Mouse (Mus musculus) kidney, postnatal 0 days (tissue): ENCODE results near the gene Fen1. TPM values are rescaled to one million over a fixed set of nuclear protein-coding genes. Genes with fewer than 3 reads are reported as not detected.
"Not testable (repeated sequence)": the region's sequence is repeated elsewhere in the genome, so short reads cannot be mapped to it uniquely, and the experiment has no call there.

ENCODE experiments used
- ATAC-seq: fragments of 200-750 bp; cut with Nextera tagmentation; replicated peaks from 2 replicates; pipeline ENCODE4 v1.8.0; 2017; ENCODE audit warnings: low read depth, moderate number of reproducible peaks, moderate TSS enrichment, moderate library complexity; ENCODE audit not compliant: low FRiP score
- DNase-seq: peaks from one replicate; pipeline ENCODE4 v3.0.0-alpha.2; 2016; ENCODE audit warnings: low spot score
- H3K27ac ChIP-seq: fragments of 300-500 bp; sonication (generic); 2 replicates; pipeline ENCODE4 v1.5.1; 2014; ENCODE audit warnings: mild to moderate bottlenecking
- H3K27me3 ChIP-seq: fragments of 300-500 bp; sonication (generic); 2 replicates; pipeline ENCODE4 v1.6.1; 2014; ENCODE audit warnings: low read length, mixed read lengths; ENCODE audit not compliant: insufficient read depth
- H3K36me3 ChIP-seq: fragments of 300-500 bp; sonication (generic); 2 replicates; pipeline ENCODE4 v1.6.1; 2014; ENCODE audit warnings: low read length, mixed read lengths; ENCODE audit not compliant: insufficient read depth
- H3K4me1 ChIP-seq: fragments of 300-500 bp; sonication (generic); replicated peaks from 2 replicates; pipeline ENCODE4 v1.6.1; 2014; ENCODE audit warnings: antibody characterized with exemption, low read length, mixed read lengths; ENCODE audit not compliant: insufficient read depth
- H3K4me2 ChIP-seq: fragments of 300-500 bp; sonication (generic); 2 replicates; pipeline ENCODE4 v1.6.1; 2014; ENCODE audit warnings: mild to moderate bottlenecking, low read length, moderate library complexity, mixed read lengths
- H3K4me3 ChIP-seq: fragments of 300-500 bp; sonication (generic); replicated peaks from 2 replicates; pipeline ENCODE4 v1.5.1; 2014; ENCODE audit warnings: low read depth, low read length
- H3K9ac ChIP-seq: fragments of 300-500 bp; sonication (generic); 2 replicates; pipeline ENCODE4 v1.6.1; 2014; ENCODE audit warnings: low read depth, low read length
- H3K9me3 ChIP-seq: fragments of 300-500 bp; sonication (generic); replicated peaks from 2 replicates; pipeline ENCODE4 v1.6.1; 2016; ENCODE audit warnings: low read length, inconsistent platforms, mixed read lengths
- CTCF ChIP-seq: IDR thresholded peaks from 2 replicates; pipeline ENCODE4 v1.5.1; 2016; ENCODE audit warnings: antibody characterized with exemption, low read depth, mild to moderate bottlenecking, moderate library complexity
- WGBS: fragments of 180-500 bp; shearing (Covaris S2); extraction: QIAGEN DNeasy Blood & Tissue Kit; methylation state at CpG from one replicate; pipeline ENCODE4 v1.1.7; 2014; 5-methylcytosine and 5-hydroxymethylcytosine counted together
- polyA plus RNA-seq: library from polyadenylated mRNA; unstranded; fragments of >200 nt; fragmentation: Nextera tagmentation; extraction: Ambion mirVana; gene quantifications from 2 replicates; pipeline ENCODE4 v1.2.1, GENCODE M21; 2015

Fen1 gene
- polyA plus RNA-seq, 1 experiment from 2014 or later = 46.6 TPM

- TF ChIP-seq CTCF = no peak
- no peak for ATAC-seq
- Histone ChIP-seq H3K27me3 (no peaks in the 10 kb centered on the region), H3K27ac (no peak overlapping the region), H3K4me2 (no peak overlapping the region), H3K36me3 (no peaks in the 10 kb centered on the region), H3K9me3 (no peaks in the 10 kb centered on the region), H3K4me3 (no peak overlapping the region), H3K9ac (no peak overlapping the region), H3K4me1 (no peaks in the 10 kb centered on the region)
- 85% methylated on average over 1 of the region's 1 CpGs for WGBS
- DNase-seq = no peak
Measured at GRCm38 (mm10) chr19:10176477-10176876, 27.5 kb downstream of the Fen1 start.

- Histone ChIP-seq H3K9me3 (no peaks in the 10 kb centered on the region), H3K27me3 (no peaks in the 10 kb centered on the region), H3K27ac (no peak overlapping the region), H3K4me3 (no peak overlapping the region), H3K9ac (no peak overlapping the region), H3K4me2 (no peak overlapping the region), H3K36me3 (no peaks in the 10 kb centered on the region), H3K4me1 (no peaks in the 10 kb centered on the region)
- WGBS = 81% methylated on average over 4 of the region's 4 CpGs
- no peak for TF ChIP-seq CTCF
- DNase-seq (no peak), ATAC-seq (no peak)
Measured at GRCm38 (mm10) chr19:10174956-10175355, 29.0 kb downstream of the Fen1 start.

GRCm38 (mm10) chr19:10173844-10174539 is 30.0 kb downstream of the Fen1 start:
- H3K9ac ChIP-seq = no peak overlapping the region

GRCm38 (mm10) chr19:10173116-10173718 is 30.8 kb downstream of the Fen1 start:
- Histone ChIP-seq H3K9me3 (no peaks in the 10 kb centered on the region), H3K27me3 (no peaks in the 10 kb centered on the region), H3K27ac (no peak overlapping the region), H3K36me3 (no peaks in the 10 kb centered on the region), H3K9ac (no peak overlapping the region), H3K4me2 (no peak overlapping the region), H3K4me3 (no peak overlapping the region), H3K4me1 (no peaks in the 10 kb centered on the region)
- WGBS = 81% methylated on average over 5 of the region's 5 CpGs
- DNase-seq (no peak), ATAC-seq (no peak)
- TF ChIP-seq CTCF = no peak

More at GRCm38 (mm10) chr19:10173844-10174539, 30.0 kb downstream of the Fen1 start:
- no peak overlapping the region for H3K4me3 ChIP-seq
- DNase-seq (no peak), ATAC-seq (no peak)
- no peak overlapping the region for H3K4me2 ChIP-seq
- H3K9me3 ChIP-seq = no peaks in the 10 kb centered on the region
- no peaks in the 10 kb centered on the region for H3K36me3 ChIP-seq
- no peak for TF ChIP-seq CTCF
- H3K27ac ChIP-seq = no peak overlapping the region
- no peaks in the 10 kb centered on the region for H3K4me1 ChIP-seq
- no peaks in the 10 kb centered on the region for H3K27me3 ChIP-seq
- WGBS = 90% methylated on average over 7 of the region's 7 CpGs

GRCm38 (mm10) chr19:10171846-10172245 is 32.1 kb downstream of the Fen1 start:
- Histone ChIP-seq H3K27me3 (no peaks in the 10 kb centered on the region), H3K4me3 (no peak overlapping the region), H3K9me3 (no peaks in the 10 kb centered on the region), H3K27ac (no peak overlapping the region), H3K9ac (no peak overlapping the region), H3K4me2 (no peak overlapping the region), H3K4me1 (no peaks in the 10 kb centered on the region), H3K36me3 (no peaks in the 10 kb centered on the region)
- no peak for DNase-seq
- no peak for TF ChIP-seq CTCF
- no peak for ATAC-seq

DNA sequence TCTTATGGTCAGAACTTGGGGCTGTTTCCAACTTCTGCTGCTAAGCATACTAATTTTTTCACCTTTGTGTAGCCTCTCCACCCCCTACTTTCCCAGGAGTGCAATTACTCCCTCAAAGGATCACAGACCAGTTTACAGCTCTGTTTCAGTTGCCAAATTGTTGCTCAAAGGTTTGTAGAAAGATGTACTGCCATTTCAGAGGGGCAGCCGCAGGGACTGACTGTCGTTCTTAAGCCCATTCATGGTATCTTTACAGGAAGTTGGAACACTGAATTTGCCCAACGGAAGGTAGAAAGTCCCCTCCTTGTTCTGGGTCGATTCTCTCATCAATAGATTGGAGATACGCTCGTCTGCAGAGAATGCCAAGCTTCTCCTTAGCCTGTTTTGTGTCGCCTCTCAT is 32.6 kb downstream of the Fen1 start:
- Histone ChIP-seq H3K9ac (no peak overlapping the region), H3K4me2 (no peak overlapping the region), H3K4me3 (no peak overlapping the region), H3K9me3 (no peaks in the 10 kb centered on the region), H3K27me3 (no peaks in the 10 kb centered on the region), H3K4me1 (no peaks in the 10 kb centered on the region), H3K36me3 (no peaks in the 10 kb centered on the region), H3K27ac (no peak overlapping the region)
- DNase-seq = no peak
- ATAC-seq = no peak
- 64% methylated on average over 7 of the region's 7 CpGs for WGBS
- TF ChIP-seq CTCF = no peak

- WGBS = 30% methylated on average over 1 of the region's 1 CpGs
- H3K4me1 ChIP-seq = no peaks in the 10 kb centered on the region
- no peak for TF ChIP-seq CTCF
- H3K27me3 ChIP-seq = no peaks in the 10 kb centered on the region
- H3K36me3 ChIP-seq = no peaks in the 10 kb centered on the region
- H3K4me2 ChIP-seq = no peak overlapping the region
- H3K9me3 ChIP-seq = no peaks in the 10 kb centered on the region
- no peak overlapping the region for H3K4me3 ChIP-seq
- H3K27ac ChIP-seq = no peak overlapping the region
- no peak overlapping the region for H3K9ac ChIP-seq
- DNase-seq (no peak), ATAC-seq (no peak)
Measured at GRCm38 (mm10) chr19:10170466-10170865, 33.5 kb downstream of the Fen1 start.

- not testable (repeated sequence) for H3K36me3 ChIP-seq, DNase-seq, H3K27ac ChIP-seq, ATAC-seq, H3K9ac ChIP-seq, H3K9me3 ChIP-seq, H3K4me2 ChIP-seq, H3K27me3 ChIP-seq, H3K4me1 ChIP-seq, H3K4me3 ChIP-seq
- 96% methylated on average over 3 of the region's 3 CpGs for WGBS
Measured at GRCm38 (mm10) chr19:10169692-10170330, 34.2 kb downstream of the Fen1 start.
